Mouse (Mus musculus) urinary bladder, postnatal 0 days (tissue): ENCODE measurements around the gene Ptpn23. TPM values are rescaled to one million over a fixed set of nuclear protein-coding genes. Genes with fewer than 3 reads are reported as not detected.

ENCODE experiments used
- polyA plus RNA-seq: library from polyadenylated mRNA; unstranded; fragments of >200 nt; fragmentation: Nextera tagmentation; extraction: Ambion mirVana; gene quantifications from 2 replicates; pipeline ENCODE4 v1.2.1, GENCODE M21; 2015

Gene Ptpn23
- 9.6 and 10.4 TPM in 2 replicates for polyA plus RNA-seq

GRCm38 (mm10) chr9:110408099-110408773 lies at the start of gene Ptpn23:
Ptpn23 (minus strand) TSS chr9:110408213.

GRCm38 (mm10) chr9:110419511-110420112 lies 11.6 kb upstream of the Ptpn23 start, which contains the start of gene Ngp:
Ngp (plus strand) TSS chr9:110419747.

Other genes starting within 250 kb of the Ptpn23 start
- 18.5 and 19.3 TPM in 2 replicates for gene Cspg5, start 164.4 kb downstream of the Ptpn23 start, polyA plus RNA-seq
- gene Elp6, start 103.0 kb downstream of the Ptpn23 start, polyA plus RNA-seq, result 8.3 and 9.1 TPM in 2 replicates
- gene Scap, start 74.9 kb downstream of the Ptpn23 start, polyA plus RNA-seq, result 23.5 and 25.2 TPM in 2 replicates
- 1.5 and 6.6 TPM in 2 replicates for gene Ngp, start 11.5 kb upstream of the Ptpn23 start, polyA plus RNA-seq
- gene Klhl18, start 68.5 kb upstream of the Ptpn23 start, polyA plus RNA-seq, result 6.9 and 8.8 TPM in 2 replicates
- 0.53 and 0.76 TPM in 2 replicates for gene Kif9, start 68.7 kb upstream of the Ptpn23 start, polyA plus RNA-seq
- 14.8 and 17.2 TPM in 2 replicates for gene Setd2, start 124.4 kb upstream of the Ptpn23 start, polyA plus RNA-seq
- 25.0 and 25.1 TPM in 2 replicates for gene Nradd, start 216.2 kb upstream of the Ptpn23 start, polyA plus RNA-seq
- gene Nbeal2, start 245.9 kb upstream of the Ptpn23 start, polyA plus RNA-seq, result 5.1 TPM in 2 replicates
- 120 and 139 TPM in 2 replicates for gene Ccdc12, start 248.3 kb upstream of the Ptpn23 start, polyA plus RNA-seq